Mouse (Mus musculus) hindbrain, embryonic 15.5 days (tissue): Measurements from ENCODE around the gene Gm3252. TPM values are rescaled to one million over a fixed set of nuclear protein-coding genes. Genes with fewer than 3 reads are reported as not detected.
"Not testable (repeated sequence)": the region's sequence is repeated elsewhere in the genome, so short reads cannot be mapped to it uniquely, and the experiment has no call there.

Experiments
- ATAC-seq: fragments of 200-750 bp; cut with Nextera tagmentation; 2 replicates; pipeline ENCODE4 v1.8.0; 2017; ENCODE audit warnings: low read depth, moderate number of reproducible peaks, moderate TSS enrichment; ENCODE audit not compliant: low FRiP score
- H3K27ac ChIP-seq: fragments of 300-500 bp; sonication (generic); replicated peaks from 2 replicates; pipeline ENCODE4 v1.5.1; 2015; ENCODE audit warnings: mild to moderate bottlenecking, inconsistent platforms
- H3K27me3 ChIP-seq: fragments of 300-500 bp; sonication (generic); 2 replicates; pipeline ENCODE4 v1.6.1; 2015; ENCODE audit warnings: control low read depth, inconsistent platforms
- H3K36me3 ChIP-seq: fragments of 300-500 bp; sonication (generic); 2 replicates; pipeline ENCODE4 v1.6.1; 2015; ENCODE audit warnings: control low read depth, inconsistent platforms
- H3K4me1 ChIP-seq: fragments of 300-500 bp; sonication (generic); replicated peaks from 2 replicates; pipeline ENCODE4 v1.6.1; 2015; ENCODE audit warnings: control low read depth, inconsistent platforms
- H3K4me2 ChIP-seq: fragments of 300-500 bp; sonication (generic); 2 replicates; pipeline ENCODE4 v1.6.1; 2015; ENCODE audit warnings: moderate library complexity, mild to moderate bottlenecking, inconsistent platforms
- H3K4me3 ChIP-seq: fragments of 300-500 bp; sonication (generic); 2 replicates; pipeline ENCODE4 v1.5.1; 2015; ENCODE audit warnings: mild to moderate bottlenecking, inconsistent platforms
- H3K9ac ChIP-seq: fragments of 300-500 bp; sonication (generic); 2 replicates; pipeline ENCODE4 v1.6.1; 2015; ENCODE audit warnings: inconsistent platforms
- H3K9me3 ChIP-seq: fragments of 300-500 bp; sonication (generic); 2 replicates; pipeline ENCODE4 v1.6.1; 2016; ENCODE audit warnings: control low read depth, inconsistent platforms
- WGBS: fragments of 180-500 bp; shearing (Covaris S2); methylation state at CpG from one replicate; pipeline ENCODE4 v1.1.7; 2015; 5-methylcytosine and 5-hydroxymethylcytosine counted together
- polyA plus RNA-seq: library from polyadenylated mRNA; unstranded; fragments of >200 nt; fragmentation: Nextera tagmentation; extraction: Ambion mirVana; gene quantifications from 2 replicates; pipeline ENCODE4 v1.2.1, GENCODE M21; 2015

The Gm3252 gene
- 2.7 and 2.8 TPM in 2 replicates for polyA plus RNA-seq

DNA sequence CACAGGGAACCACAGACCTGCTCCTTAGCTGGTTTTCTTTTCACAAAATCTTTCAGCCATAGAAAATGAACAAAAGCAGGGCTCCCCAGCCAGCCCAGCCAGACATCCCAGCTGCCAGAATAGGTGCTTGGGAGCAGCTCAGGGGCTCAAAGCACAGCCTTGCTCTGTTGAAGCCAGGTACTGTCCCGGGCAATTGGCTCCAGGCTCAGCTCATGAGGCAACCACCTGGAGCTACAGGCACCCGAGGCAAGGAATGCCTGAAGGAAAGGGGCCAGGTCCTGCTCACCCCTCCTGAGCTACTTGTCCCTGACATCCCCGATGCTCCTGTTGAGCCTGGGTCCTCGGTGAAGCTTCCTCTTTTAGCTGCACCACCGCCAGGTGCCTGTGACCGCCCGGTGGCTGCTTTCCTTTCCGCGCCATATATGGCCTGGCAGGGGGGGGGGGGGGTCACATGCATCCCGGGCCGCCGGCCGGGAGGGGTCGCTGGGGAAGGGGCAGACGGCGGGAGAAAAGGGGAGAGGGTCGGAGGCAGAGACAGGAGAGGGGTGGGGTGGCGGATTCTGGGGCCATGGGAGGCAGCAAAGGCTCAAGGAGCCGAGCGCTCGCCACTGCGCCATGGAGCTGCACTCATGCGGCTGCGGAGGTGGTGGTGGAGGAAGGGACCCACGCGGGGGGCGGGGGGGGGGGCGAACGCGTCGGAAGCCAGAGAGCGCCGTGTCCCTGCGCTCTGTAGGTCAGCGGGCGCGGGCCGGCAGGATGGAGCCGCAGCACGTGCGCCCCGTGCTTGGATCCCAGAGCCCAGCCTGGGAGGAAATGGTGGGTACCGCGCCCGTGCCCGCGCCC is at the start of gene Gm3252:
Gm3252 (plus strand) TSS at position 738 of the 843 bp plus-strand sequence.
- not testable (repeated sequence) for ATAC-seq, H3K4me1 ChIP-seq, H3K27me3 ChIP-seq, H3K9me3 ChIP-seq, H3K36me3 ChIP-seq, H3K27ac ChIP-seq
- Histone ChIP-seq H3K9ac (0 out of 2 replicates have a peak within 1 kb of the TSS, but pooled peaks have one; percentile 1), H3K4me2 (peak within 1 kb of the TSS; percentile 50), H3K4me3 (peak within 1 kb of the TSS; percentile 32)
- WGBS, result 0% methylated on average over 5 of the region's 47 CpGs

DNA sequence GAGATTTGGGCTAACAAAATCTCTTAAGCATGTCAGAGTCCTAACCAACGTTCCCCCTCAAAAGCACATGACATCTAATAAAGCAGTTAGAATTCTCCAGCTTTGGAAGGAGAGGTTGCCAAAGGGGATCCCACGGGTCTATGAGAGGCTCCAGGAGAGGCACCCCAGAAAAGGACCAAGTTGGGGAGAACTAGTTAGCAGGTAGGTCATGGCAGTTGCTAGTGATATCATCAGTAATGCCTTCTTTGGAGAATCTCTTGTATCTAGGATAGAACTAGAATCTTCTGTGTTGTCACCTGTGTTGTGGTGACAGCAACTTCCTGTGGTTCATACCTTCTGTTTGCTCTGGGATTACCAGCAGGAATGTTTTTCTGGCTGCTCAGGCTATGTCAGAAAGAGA is 17.6 kb upstream of the Gm3252 start, which contains the start of gene Gm7876:
Gm7876 (plus strand) TSS at position 301 of the 400 bp plus-strand sequence.
- not testable (repeated sequence) for H3K9me3 ChIP-seq

DNA sequence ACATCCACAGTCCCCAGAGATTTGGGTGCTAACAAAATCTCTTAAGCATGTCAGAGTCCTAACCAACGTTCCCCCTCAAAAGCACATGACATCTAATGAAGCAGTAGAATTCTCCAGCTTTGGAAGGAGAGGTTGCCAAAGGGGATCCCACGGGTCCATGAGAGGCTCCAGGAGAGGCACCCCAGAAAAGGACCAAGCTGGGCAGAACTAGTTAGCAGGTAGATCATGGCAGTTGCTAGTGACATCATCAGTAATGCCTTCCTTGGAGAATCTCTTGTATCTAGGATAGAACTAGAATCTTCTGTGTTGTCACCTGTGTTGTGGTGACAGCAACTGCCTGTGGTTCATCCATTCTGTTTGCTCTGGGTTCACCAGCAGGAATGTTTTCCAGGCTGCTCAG is 49.5 kb downstream of the Gm3252 start, which contains the start of gene Gm9602:
Gm9602 (plus strand) TSS at position 301 of the 400 bp plus-strand sequence.
- not testable (repeated sequence) for H3K4me3 ChIP-seq, H3K27ac ChIP-seq, H3K4me1 ChIP-seq, H3K9me3 ChIP-seq, H3K9ac ChIP-seq, ATAC-seq, H3K36me3 ChIP-seq, H3K4me2 ChIP-seq, H3K27me3 ChIP-seq
- WGBS, result 78% methylated on average over 1 of the region's 2 CpGs

More for the DNA sequence above, 17.6 kb upstream of the Gm3252 start, which contains the start of gene Gm7876:
- not testable (repeated sequence) for H3K4me1 ChIP-seq, H3K27ac ChIP-seq, H3K9ac ChIP-seq, H3K27me3 ChIP-seq, H3K36me3 ChIP-seq, H3K4me3 ChIP-seq, H3K4me2 ChIP-seq, ATAC-seq
- 90% methylated on average over 1 of the region's 2 CpGs for WGBS

Other genes with a start within 250 kb of the Gm3252 start
- not detected in 2 replicates for gene Gm3182, start 245.0 kb upstream of the Gm3252 start, polyA plus RNA-seq
- gene Gm3047, start 171.4 kb upstream of the Gm3252 start, polyA plus RNA-seq, result not detected in 2 replicates
- not detected in 2 replicates for gene Gm8159, start 94.4 kb upstream of the Gm3252 start, polyA plus RNA-seq
- 1.0 and 1.9 TPM in 2 replicates for gene Gm3239, start 62.6 kb upstream of the Gm3252 start, polyA plus RNA-seq
- not detected in 2 replicates for gene Gm7876, start 17.5 kb upstream of the Gm3252 start, polyA plus RNA-seq
- gene Gm9602, start 49.6 kb downstream of the Gm3252 start, polyA plus RNA-seq, result not detected in 2 replicates
- not detected in 2 replicates for gene Gm3269, start 111.3 kb downstream of the Gm3252 start, polyA plus RNA-seq
- gene Gm3264, start 128.8 kb downstream of the Gm3252 start, polyA plus RNA-seq, result 3.0 and 3.4 TPM in 2 replicates
- not detected in 2 replicates for gene Gm3278, start 165.6 kb downstream of the Gm3252 start, polyA plus RNA-seq